Mouse (Mus musculus): Measurements from ENCODE around the gene Dyrk1a. TPM values are rescaled to one million over a fixed set of nuclear protein-coding genes. Genes with fewer than 3 reads are reported as not detected.

Gene Dyrk1a
- total RNA-seq, 2 experiments from 2014 or later: 71.4 to 71.9 TPM

GRCm38 (mm10) chr16:94555346-94555745, 14.5 kb upstream of the Dyrk1a start:
- no peak for DNase-seq (ENCODE audit: low spot score)
- intact Hi-C loops (cut with DNase I): no loop called here

GRCm38 (mm10) chr16:94556228-94556627, 13.6 kb upstream of the Dyrk1a start:
- intact Hi-C loops (cut with DNase I): no loop called here
- DNase-seq (ENCODE audit: low spot score): no peak

- DNase-seq (ENCODE audit: low spot score): no peak
- intact Hi-C loops (cut with DNase I): no loop called here
These were observed 10.5 kb upstream of the Dyrk1a start for GRCm38 (mm10) chr16:94559282-94559681.

GRCm38 (mm10) chr16:94559782-94560181, 10.0 kb upstream of the Dyrk1a start:
- intact Hi-C loops (cut with DNase I): loop anchor here (10.0 kb wide), 1 partner anchor 185 kb away; the partner anchor contains the start of genes Pigp and Ttc3

GRCm38 (mm10) chr16:94560618-94561017, 9.2 kb upstream of the Dyrk1a start:
- intact Hi-C loops (cut with DNase I): loop anchor here (10.0 kb wide), 1 partner anchor 186 kb away; the partner anchor contains the start of genes Pigp and Ttc3
- DNase-seq (ENCODE audit: low spot score): no peak

More at GRCm38 (mm10) chr16:94559782-94560181, 10.0 kb upstream of the Dyrk1a start:
- DNase-seq (ENCODE audit: low spot score): no peak

GRCm38 (mm10) chr16:94566124-94566523, 3.7 kb upstream of the Dyrk1a start:
- intact Hi-C loops (cut with DNase I): loop anchor here (5.0 to 10.0 kb wide), 3 partner anchors 94 to 254 kb away; partner anchors contain the start of genes Hlcs, Pigp and Ttc3
- no peak for DNase-seq (ENCODE audit: low spot score)

- DNase-seq (ENCODE audit: low spot score): no peak
- intact Hi-C loops (cut with DNase I): loop anchor here (5.0 to 10.0 kb wide), 3 partner anchors 95 to 255 kb away; partner anchors contain the start of genes Hlcs, Pigp and Ttc3
These were observed 2.8 kb upstream of the Dyrk1a start for GRCm38 (mm10) chr16:94566834-94567585.

- intact Hi-C loops (cut with DNase I): loop anchor here (1.0 to 10.0 kb wide), 4 partner anchors 21 to 255 kb away; partner anchors contain the start of genes Hlcs, Pigp and Ttc3
- DNase-seq (ENCODE audit: low spot score): no peak
These were observed 2.1 kb upstream of the Dyrk1a start for GRCm38 (mm10) chr16:94567751-94568150.

GRCm38 (mm10) chr16:94568335-94569228, 1.2 kb upstream of the Dyrk1a start:
- intact Hi-C loops (cut with DNase I): loop anchor here (1.0 to 10.0 kb wide), 5 partner anchors 22 to 256 kb away; partner anchors contain the start of genes Hlcs, Pigp and Ttc3
- DNase-seq (ENCODE audit: low spot score): no peak

- peak; percentile 70 for DNase-seq (ENCODE audit: low spot score)
- intact Hi-C loops (cut with DNase I): no loop called here
These were observed 691 bp downstream of the Dyrk1a start for GRCm38 (mm10) chr16:94570361-94571041.

- no peak for DNase-seq (ENCODE audit: low spot score)
- intact Hi-C loops (cut with DNase I): no loop called here
These were observed 1.5 kb downstream of the Dyrk1a start for GRCm38 (mm10) chr16:94571111-94571993.

GRCm38 (mm10) chr16:94572422-94572821, 2.6 kb downstream of the Dyrk1a start:
- DNase-seq (ENCODE audit: low spot score): no peak
- intact Hi-C loops (cut with DNase I): loop anchor here (2.0 kb wide), 1 partner anchor 46 kb away; no protein-coding TSS in a partner anchor

GRCm38 (mm10) chr16:94574025-94574717, 4.4 kb downstream of the Dyrk1a start:
- no peak for DNase-seq (ENCODE audit: low spot score)
- intact Hi-C loops (cut with DNase I): no loop called here

GRCm38 (mm10) chr16:94574718-94575094, 4.9 kb downstream of the Dyrk1a start:
- no peak for DNase-seq (ENCODE audit: low spot score)
- intact Hi-C loops (cut with DNase I): no loop called here

GRCm38 (mm10) chr16:94575757-94576156, 5.9 kb downstream of the Dyrk1a start:
- DNase-seq (ENCODE audit: low spot score): no peak

GRCm38 (mm10) chr16:94579348-94579747, 9.5 kb downstream of the Dyrk1a start:
- DNase-seq (ENCODE audit: low spot score): no peak
- intact Hi-C loops (cut with DNase I): no loop called here

More at GRCm38 (mm10) chr16:94575757-94576156, 5.9 kb downstream of the Dyrk1a start:
- intact Hi-C loops (cut with DNase I): no loop called here

GRCm38 (mm10) chr16:94580844-94581405, 11.1 kb downstream of the Dyrk1a start:
- no peak for DNase-seq (ENCODE audit: low spot score)
- intact Hi-C loops (cut with DNase I): no loop called here
